ENCODE assay signal across 12 mouse cellular contexts in the genomic region with DNA sequence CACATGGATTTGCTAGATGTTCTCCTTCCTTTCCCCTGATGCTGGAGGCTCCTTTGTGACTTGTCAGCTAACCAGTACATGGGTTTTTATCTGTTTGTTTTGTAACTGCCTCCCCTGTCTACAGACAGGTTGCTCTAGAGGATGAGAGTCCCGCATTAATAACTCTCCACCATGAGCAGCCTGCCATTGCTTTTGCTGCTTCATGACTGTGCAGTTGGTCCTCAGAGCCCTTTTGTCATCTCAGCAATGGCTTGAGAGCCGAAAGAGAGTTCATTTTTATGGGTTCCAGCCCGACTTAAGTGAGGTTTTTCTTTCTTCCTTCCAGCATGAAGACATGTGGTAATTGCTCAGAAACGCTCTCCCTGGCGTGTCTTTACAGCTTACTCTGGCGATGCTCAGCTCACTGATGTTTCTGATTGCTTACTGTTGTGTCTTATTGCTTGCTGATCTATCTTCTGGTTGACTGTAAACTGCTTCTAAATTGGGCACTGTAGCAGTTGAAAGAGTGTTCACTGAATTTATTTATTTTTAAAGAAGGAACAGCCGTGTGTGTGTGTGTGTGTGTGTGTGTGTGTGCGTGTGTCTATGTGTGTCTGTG.
"Had no signal": no experiment of that assay in that cellular context is flagged by ENCODE, and none has a peak within 500 bp of the region (broad histone marks: within the 10 kb centered on the region; RNA-seq: fewer than 3 reads in every experiment).

No protein-coding gene starts in this region.

- DNase-seq: kidney, adult 8-10 months; lung, embryonic 14.5 days; lung, postnatal 10 days; midbrain, embryonic 14.5 days; right cerebral cortex, postnatal 14 days; thymus, adult 2 months; thymus, postnatal 25 days had no signal

- H3K4me2 ChIP-seq: limb, embryonic 15.5 days; liver, embryonic 12.5 days; lung, embryonic 14.5 days; stomach, embryonic 15.5 days had no signal

- H3K4me3 ChIP-seq: left cerebral cortex, adult 2 months; limb, embryonic 15.5 days; liver, embryonic 12.5 days; stomach, embryonic 15.5 days had no signal

- ATAC-seq: liver, embryonic 12.5 days had no signal

- H3K4me1 ChIP-seq: stomach, embryonic 15.5 days had no signal

- H3K27ac ChIP-seq: left cerebral cortex, adult 2 months; limb, embryonic 15.5 days; liver, embryonic 12.5 days; macrophage; stomach, embryonic 15.5 days had no signal

- H3K36me3 ChIP-seq: limb, embryonic 15.5 days; liver, embryonic 12.5 days had no signal

- H3K9ac ChIP-seq: limb, embryonic 15.5 days; liver, embryonic 12.5 days; lung, embryonic 14.5 days; stomach, embryonic 15.5 days had no signal

- H3K9me3 ChIP-seq: limb, embryonic 15.5 days; liver, embryonic 12.5 days; stomach, embryonic 15.5 days had no signal

- H3K27me3 ChIP-seq: limb, embryonic 15.5 days; liver, embryonic 12.5 days; stomach, embryonic 15.5 days had no signal
